Mouse (Mus musculus): Measurements from ENCODE around the gene Dnm3.

Dnm3 gene

DNA sequence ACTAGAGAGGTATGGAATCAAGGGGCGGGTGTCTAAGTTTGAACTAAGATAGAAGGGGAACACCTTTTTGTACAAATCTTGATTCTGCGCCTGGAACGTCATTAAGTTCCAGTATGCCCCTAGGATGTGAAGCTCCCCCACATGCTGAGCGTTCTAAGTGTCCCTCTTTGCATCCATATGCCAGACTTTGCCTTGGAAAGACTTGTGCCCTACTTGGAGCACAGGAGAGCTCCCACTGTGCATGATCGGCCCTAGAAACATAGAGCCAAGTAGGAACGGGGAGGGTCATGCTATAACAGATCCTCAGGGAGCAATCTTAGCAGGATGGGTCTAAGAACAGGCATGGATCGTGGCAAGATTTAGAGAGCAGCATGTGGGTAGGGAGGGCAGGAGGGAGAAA is 395.1 kb downstream of the Dnm3 start:
- no peak for DNase-seq (ENCODE audit: extremely low spot score, low read depth, low spot score)

DNA sequence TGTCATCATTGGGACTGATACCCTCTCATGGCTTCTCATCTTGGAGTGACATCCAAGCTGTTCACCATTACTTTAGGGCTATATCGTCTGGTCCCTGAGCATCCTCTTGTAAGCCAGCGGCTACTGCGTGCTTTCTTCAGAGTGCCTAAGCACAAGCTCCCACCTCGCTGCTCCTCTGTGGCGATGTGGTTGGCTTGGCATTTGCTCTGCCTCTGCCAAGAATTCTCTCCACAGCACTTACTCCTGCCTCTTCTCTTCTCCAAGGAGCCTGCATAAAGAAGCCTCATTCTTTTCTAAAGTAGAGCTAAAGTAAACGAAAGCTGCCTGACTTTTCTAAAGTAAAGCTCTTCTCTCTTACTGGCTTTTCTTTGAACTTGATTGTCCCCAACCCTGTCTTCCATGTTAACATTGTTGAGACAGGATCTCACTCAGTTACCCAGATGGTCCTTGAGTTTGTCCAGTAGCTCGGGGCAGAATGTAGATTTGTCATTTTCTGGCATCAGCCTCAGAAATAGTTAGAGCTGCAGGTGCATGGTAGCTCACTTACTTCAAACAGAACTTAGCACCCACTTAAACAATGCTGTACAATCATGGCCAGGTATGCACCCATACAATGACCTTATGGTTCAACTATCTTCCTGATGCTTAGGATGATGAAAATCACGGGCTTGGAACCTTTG is 396.0 kb downstream of the Dnm3 start:
- DNase-seq (ENCODE audit: extremely low spot score, low read depth, low spot score): no peak

DNA sequence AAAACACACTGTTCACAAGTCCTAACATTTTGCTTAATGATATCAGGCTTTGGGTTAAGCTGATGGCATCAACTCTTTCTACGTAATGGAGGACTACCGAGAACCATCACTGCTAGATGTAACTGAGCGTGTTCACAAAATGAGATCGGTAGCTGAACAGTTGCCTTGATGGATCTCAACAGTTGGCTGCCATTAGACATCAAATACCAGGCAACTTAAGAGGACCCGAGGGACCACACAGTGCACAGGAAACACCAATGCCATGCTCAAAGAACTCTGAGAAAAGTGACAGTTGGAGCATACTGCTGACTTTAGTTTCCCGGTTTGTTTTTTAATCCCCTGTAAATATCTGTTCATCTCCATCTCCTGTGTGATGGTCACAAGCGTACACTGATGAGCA is 397.8 kb downstream of the Dnm3 start:
- no peak for DNase-seq (ENCODE audit: extremely low spot score, low read depth, low spot score)

DNA sequence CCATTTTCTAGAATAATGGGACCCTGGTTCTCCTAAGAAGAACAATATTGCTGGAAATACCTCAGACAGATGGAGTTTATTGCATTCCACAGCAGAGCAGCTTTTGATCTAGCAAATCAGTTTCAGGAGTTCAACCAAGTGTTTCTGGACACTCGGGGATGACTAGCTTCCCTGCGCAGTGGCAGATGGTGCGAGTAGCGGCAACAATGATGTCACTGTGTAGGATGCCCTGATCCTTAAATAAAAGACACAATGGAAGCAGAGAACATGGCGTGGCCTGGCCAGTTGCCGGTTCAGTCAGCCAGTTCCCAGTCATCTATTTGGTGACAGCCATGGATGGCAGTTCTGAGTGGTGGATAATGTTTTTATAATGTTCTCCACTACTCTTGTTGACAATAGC is 400.4 kb downstream of the Dnm3 start:
- no peak for DNase-seq (ENCODE audit: extremely low spot score, low read depth, low spot score)

DNA sequence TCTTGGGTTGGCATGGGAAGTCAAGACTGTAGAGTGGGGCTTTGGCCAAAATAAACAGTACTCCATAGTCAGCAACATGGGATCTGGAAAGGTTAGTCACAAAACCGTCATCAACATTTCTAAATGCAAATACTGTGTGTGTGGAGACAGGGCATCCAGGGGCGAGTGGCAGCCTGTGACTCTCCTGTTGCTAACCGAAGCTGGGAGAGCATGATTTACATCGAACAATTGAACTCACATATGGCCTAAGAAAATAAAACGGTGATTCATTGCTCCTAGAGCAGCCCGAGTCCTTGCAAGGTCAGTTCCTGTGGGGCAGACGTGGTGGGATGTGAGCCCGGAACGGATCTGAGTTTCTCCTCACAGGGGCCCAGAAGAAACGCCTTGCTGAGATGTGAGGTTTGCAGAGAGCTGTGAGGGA is 401.2 kb downstream of the Dnm3 start:
- no peak for DNase-seq (ENCODE audit: extremely low spot score, low read depth, low spot score)

DNA sequence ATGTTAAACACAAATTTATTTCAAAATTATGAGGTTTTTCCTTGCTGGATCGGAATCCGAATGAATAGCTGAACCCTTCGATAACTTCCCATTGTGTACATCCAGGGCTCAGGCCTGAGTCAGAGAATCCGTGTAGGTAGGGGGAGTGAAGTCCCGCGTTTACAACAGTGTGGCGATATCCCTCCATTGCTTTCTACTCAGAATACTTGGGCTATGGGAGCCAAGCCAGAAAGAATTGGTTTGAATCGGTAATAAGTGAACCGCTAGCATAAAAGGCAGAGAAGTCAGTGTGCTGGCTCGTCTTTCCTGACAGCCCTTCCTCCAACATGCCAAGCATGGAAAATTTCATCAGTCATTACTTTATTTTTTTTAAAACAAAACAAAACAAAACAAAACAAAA is 402.0 kb downstream of the Dnm3 start:
- no peak for DNase-seq (ENCODE audit: extremely low spot score, low read depth, low spot score)

DNA sequence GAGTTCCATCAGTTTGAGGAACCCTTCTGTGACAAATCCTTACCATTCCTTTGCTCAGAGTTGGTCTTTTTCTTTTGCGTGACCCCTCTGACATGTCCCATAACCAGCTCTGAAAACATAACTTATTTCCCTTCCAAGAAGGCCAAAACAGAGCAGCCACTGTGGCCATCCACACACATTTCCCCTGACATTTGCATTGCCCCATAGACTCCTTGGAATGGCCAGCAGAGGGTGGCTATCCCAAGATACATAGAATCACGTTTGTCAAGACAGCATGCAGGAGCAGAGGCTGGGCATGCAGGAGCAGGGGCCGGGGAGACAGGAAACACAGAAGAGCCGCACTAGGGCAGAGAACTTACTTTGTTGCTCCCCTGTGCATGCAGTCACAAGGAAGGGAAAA is 402.4 kb downstream of the Dnm3 start:
- DNase-seq (ENCODE audit: extremely low spot score, low read depth, low spot score): no peak

DNA sequence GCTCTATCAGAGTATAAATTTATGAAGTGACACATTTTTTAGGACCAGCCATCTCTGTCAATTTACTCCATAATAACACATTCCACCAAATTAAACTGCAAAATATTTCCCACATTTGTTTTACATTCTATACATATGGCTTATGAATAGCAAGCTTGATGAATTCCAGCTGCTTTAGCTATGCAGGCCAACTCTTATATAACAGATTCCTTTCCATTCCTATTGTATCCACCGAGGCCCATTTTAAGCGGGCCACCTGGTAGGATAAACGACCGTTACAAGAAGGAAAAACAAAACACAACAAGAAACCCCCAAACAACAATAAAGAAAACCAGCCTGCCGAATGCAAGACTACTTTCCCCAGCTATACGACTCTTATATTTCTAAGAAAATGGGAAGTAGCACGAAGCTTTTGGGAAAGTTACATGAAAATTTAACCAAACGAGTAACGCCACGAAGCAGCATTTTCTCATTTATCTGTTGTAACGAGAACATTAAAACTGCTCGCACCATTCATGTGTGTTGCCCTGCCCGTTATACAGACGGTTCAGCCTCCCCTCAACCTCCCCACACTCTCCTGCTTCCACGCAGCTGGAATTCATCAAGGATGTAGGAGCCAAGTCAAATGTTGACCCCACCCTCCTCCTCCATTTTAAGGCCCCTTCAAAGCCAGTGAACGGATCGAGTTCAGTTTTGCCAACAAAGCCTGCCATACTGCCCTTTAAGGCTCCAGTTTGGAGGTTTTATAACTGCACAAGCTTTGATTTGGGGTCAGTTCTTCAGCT is 403.0 kb downstream of the Dnm3 start:
- DNase-seq (ENCODE audit: extremely low spot score, low read depth, low spot score): no peak

DNA sequence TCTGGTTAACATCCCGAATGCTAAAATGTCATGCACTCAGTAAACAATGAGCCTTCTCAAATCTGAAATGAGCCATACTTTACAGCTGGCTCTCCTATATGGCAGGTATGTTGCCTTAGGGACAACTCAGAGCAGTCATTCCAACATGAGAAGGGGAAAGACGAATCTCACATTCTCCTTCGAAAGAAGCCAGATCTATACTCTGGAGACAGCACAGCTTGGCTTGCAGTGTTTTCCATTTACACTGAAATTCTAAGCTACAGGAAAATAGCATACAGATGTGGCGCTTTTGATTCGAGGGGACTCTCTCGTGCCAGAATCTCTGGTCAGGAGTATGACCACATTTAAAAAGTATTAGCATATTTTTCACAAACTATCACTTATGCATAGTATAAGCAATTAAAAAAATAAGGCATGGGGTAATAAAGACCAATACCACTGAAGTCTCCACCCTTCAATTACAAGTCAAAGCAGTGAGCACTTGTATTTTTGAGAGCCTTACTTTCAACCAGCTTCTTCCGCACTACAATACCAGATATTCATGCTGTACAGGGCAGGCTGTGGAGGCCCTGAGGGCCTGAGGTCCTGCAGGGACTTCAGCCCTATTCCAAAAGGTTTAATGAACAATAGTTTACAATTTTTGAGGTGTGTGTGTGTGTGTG is 404.8 kb downstream of the Dnm3 start:
- no peak for DNase-seq (ENCODE audit: extremely low spot score, low read depth, low spot score)

DNA sequence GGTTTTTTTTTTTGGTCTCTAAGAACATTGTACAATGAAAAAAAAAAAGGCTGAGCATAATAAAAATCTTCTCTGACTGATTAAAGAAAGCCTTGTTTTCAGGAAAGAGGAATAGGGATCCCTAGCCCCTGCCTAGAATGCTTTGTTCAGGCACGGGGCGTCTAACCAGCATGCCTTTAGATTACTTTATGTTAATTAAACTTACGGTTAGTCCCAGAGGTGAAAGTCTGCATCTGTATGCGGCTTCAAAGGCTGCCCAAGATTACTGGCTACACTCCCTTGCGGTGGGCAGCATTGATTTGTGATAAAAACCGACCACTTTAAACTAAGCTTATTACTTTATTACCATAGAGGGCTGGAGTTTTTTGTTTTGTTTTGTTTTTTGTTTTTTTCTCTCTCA is 424.2 kb downstream of the Dnm3 start:
- DNase-seq (ENCODE audit: extremely low spot score, low read depth, low spot score): no peak

DNA sequence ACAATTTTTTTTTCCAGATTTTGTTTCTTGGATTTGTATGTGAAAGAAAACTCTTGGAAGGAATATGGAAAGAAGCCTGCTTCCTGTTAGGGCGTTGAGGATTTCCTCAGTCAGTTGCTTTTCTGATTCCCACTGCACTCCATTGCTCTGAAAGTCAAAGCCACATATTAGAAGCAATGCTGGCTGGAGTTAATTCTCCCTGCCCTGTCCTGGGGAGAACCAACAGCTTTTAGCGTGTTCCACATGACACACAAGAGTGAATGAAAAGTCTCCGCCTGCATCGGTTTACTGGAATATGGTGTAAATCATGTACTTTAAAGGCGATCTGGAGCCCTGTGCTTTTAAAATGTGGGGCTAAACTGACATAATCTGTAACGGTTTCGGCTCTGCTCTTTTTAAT is 424.6 kb downstream of the Dnm3 start:
- DNase-seq (ENCODE audit: extremely low spot score, low read depth, low spot score): no peak

DNA sequence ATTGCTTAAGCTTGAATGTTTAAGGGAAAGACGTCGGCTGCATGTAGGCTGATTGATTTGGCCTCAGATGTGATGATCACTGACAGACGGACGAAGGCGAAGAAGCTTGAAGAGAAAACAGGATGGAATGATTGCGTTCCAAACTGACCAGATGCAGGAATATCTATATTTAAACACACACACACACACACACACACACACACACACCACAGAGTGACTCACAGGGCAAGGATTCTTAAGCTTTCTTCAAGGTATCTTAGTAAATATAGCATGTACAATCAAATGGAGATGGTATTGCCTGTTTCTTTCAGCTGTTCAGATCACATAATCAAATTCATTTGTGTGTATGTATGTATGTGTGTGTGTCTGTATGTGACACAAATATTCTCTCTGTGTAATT is 425.1 kb downstream of the Dnm3 start:
- no peak for DNase-seq (ENCODE audit: extremely low spot score, low read depth, low spot score)

DNA sequence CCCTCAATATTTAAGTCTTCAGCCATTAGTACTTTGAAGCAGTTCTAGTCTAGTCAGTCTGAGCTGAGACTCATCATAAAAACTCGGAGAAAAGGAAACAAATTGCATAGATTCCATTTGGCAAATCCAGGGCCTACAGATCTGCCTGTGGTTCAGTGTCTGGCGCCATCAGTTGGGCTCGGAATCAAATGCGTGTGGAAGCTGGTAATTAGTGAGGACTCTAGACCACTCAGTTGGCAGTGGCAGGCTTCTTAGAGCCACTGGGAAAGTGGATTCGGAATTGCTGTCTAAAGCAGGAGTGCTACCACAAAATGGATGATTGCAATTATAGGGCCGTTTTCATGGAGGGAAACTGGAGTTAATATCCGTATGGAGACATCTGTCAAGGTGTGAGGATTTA is 425.7 kb downstream of the Dnm3 start:
- DNase-seq (ENCODE audit: extremely low spot score, low read depth, low spot score): no peak

DNA sequence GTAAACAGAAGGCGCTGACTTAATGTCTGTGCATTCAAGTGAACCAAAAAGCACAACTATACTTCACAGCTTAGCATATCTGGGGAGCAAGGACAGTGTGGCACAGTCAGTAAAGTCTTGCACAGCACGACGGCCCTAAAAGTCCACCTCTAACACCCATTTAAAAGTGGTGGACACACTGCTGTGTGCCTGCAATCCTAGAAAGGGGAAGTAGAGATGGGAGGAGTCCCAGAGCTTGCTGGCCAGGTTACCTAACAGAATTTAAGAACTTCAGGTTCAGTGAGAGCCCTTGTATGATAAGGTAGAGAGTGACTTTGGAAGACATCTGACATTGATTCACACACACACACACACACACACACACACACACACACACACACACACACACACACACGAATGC is 426.1 kb downstream of the Dnm3 start:
- no peak for DNase-seq (ENCODE audit: extremely low spot score, low read depth, low spot score)

DNA sequence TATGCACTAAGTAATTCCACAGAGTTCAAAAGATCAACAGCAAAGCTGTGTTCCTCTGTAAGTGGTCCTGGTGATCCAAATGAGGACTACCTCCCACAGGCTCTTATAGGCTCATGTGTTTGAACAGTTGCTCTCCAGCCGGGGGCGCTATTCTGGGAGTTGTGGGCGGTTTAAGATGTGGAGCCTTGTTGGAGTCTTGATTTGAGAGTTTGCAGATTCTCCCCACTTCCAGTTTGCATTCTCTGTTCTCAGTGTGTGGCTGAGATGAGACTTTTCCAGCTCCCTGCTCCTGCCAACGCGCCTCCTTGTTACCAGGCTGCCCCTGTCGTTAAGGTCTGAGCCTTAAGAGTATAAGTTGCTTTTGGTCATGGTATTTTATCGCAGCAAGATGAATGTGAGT is 430.2 kb downstream of the Dnm3 start:
- DNase-seq (ENCODE audit: extremely low spot score, low read depth, low spot score): no peak

DNA sequence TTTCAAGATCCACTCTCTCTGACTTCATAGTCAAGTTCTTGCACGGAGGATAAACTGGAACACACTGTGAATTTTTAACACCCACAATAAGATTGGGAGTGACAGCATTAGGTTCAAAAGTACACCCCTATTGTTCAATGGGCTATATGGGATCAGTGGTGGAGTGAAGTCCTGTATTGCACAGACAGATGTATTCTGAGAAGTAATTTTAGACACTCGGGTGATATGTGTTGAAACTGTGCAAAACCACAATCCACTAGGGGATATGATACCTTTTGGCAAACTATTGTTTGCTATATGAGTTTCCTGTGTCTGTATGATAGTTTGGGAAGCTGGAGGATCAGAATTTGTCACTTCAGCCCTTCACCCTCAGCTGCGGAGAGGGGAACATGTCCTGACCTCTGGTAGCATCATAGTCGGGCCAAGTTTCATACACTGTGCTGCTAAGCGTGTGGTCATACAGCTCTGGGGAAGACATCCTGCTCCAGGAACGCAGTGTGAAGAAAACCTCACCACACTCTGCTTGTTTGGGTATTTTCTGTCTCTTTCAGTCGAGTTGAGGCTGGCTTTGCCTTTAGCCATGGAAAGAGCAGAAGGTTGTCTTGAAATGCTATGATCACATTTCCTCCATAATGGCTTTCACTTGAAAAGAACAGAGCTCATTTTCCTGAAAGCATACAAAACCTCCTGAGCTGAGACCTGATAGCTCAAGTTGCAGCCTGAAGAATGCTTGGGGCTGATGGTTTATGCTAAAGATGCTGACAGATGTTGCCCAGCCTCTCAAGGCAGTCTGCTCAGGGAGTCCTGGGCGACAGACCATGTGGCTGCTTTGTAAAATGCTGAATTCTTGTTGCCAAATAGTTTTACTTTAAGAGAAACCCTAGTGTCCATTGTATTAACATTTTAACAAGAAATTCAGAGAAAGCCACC is 433.8 kb downstream of the Dnm3 start:
- no peak for DNase-seq (ENCODE audit: extremely low spot score, low read depth, low spot score)

DNA sequence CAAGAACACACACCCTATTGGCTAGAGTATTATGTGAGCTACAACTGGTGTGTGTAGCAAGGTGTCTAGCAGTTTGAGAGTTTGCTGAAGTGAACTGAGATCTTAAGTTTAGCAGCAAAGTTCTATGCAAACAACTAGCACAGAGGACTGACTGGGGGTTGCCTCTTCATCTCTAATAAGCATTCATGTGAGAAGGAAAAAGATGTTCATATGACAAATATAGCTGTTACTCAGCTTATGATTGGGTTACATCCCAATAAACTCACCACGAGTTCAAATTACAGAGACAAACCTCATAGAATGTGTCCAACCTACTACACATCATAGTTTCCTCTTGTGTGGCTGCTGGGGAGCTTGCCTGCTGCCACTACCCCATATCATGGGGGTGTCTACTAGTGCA is 434.6 kb downstream of the Dnm3 start:
- no peak for DNase-seq (ENCODE audit: extremely low spot score, low read depth, low spot score)

DNA sequence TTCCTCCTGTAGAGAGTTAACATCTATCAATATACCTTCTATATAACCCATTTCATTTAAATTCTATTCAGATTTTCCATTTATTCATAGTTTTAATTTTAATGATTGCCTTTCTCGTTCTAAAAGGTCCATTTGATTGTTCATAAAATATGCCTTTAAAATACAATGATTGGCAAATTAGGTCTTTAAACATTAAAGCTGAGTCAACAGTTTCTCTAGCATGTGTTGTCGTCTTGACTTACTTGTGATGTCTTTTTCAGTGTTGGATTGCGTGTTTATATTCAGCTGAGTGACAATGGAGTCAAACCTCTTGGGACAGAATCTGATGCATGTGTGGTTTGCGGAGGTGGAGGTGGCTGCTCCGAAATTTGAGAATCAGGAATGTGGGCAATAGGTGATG is 435.4 kb downstream of the Dnm3 start:
- no peak for DNase-seq (ENCODE audit: extremely low spot score, low read depth, low spot score)

DNA sequence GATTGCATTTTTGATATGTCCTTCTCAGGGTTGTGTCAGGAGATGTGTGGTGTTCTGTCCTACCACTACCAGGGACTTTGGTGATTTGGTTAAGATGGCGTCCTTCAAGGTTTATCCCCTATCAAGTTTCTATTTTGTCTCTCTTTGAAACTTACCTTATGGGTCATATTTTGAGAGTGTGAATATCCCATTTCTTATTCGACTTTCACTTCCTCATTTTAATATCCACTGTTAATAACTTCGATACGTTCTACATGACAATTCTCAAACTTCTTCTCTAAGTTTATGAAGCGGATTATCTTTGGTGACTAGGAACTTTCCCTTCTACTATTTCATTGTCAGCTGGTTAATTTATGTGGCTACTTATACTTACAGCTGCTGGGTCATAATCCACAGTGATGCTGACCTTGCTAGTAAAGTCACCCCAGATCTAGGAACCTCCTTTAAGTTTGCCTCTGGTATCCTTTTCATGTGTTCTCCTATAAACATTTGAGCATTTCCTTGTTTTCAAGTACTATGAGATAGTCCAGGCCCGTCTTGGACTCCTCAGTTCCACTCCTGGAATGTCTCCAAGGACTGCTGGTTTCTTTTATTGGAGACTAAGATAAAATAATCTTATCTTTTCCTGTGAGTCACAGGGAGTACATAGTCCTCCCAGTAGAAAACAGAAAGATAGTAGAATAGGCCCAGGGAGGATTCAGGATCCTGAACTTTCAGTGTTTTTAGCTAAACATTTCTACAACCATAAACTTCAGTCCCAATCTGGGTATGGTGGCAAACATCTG is 437.2 kb downstream of the Dnm3 start:
- DNase-seq (ENCODE audit: extremely low spot score, low read depth, low spot score): no peak

DNA sequence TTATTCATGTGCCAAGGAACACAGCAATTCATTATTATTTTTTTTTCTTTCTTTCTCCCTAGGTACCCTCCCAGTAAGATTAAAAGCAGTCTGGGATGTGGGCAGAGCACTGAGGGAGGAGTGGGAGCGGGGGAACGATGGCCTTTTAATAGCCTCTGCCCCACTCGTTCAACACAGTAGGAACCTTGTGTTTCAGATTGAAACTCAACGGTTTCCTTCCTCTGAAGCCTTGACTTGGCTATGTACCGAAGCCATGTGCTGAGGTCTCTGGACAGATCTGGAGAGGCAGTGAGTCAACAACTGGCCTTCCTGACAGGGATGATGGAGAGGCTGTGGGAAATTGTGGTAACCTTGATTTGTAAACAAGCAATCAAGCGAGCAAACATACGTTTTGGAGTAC is 438.0 kb downstream of the Dnm3 start:
- no peak for DNase-seq (ENCODE audit: extremely low spot score, low read depth, low spot score)

All from hindlimb bud, embryonic 11.5 days (tissue).